Mouse (Mus musculus) ES-E14 (cell line): Measurements from ENCODE around the gene S100a2. TPM values are rescaled to one million over a fixed set of nuclear protein-coding genes. Genes with fewer than 3 reads are reported as not detected.

ENCODE experiments used
- DNase-seq: peaks from one replicate; pipeline ENCODE4 v3.0.0-alpha.2; 2013; ENCODE audit warnings: low read depth, low spot score
- H3K27ac ChIP-seq: 2 replicates; pipeline ENCODE4 v1.5.1; 2012; ENCODE audit warnings: low read depth, mild to moderate bottlenecking, low read length, moderate library complexity, mixed read lengths; ENCODE audit not compliant: poor library complexity, insufficient read depth, severe bottlenecking
- H3K36me3 ChIP-seq: 2 replicates; pipeline ENCODE4 v1.6.1; 2012; ENCODE audit warnings: mild to moderate bottlenecking, low read length, moderate library complexity, mixed read lengths; ENCODE audit not compliant: control insufficient read depth, poor library complexity, insufficient read depth, severe bottlenecking
- H3K4me1 ChIP-seq, 2 experiments: fragments of 150-350 bp in 1 of 2; sonication (generic) in 1 of 2; 2 replicates each; pipeline ENCODE4 v1.6.1; 2012; ENCODE audit warnings: low read length in 2 of 2, mild to moderate bottlenecking in 1 of 2, mixed read lengths in 1 of 2; ENCODE audit not compliant: control insufficient read depth in 2 of 2, insufficient read depth in 2 of 2, poor library complexity in 1 of 2
- H3K4me3 ChIP-seq, 2 experiments: fragments of 150-350 bp in 1 of 2; sonication (generic) in 1 of 2; 2 replicates each; pipeline ENCODE4 v1.5.1; 2012; ENCODE audit warnings: low read length in 2 of 2, low read depth in 1 of 2, mild to moderate bottlenecking in 1 of 2, mixed read lengths in 1 of 2; ENCODE audit not compliant: insufficient read depth in 1 of 2, poor library complexity in 1 of 2, severe bottlenecking in 1 of 2
- H3K9ac ChIP-seq: 2 replicates; pipeline ENCODE4 v1.6.1; 2012; ENCODE audit warnings: low read depth, mild to moderate bottlenecking, low read length, mixed read lengths; ENCODE audit not compliant: poor library complexity, insufficient read depth, severe bottlenecking
- H3K9me3 ChIP-seq: fragments of 150-350 bp; sonication (generic); 2 replicates; pipeline ENCODE4 v1.6.1; 2012; ENCODE audit warnings: low read depth, mild to moderate bottlenecking, low read length; ENCODE audit not compliant: control insufficient read depth, insufficient read depth
- CHD2 ChIP-seq: IDR thresholded peaks from 2 replicates; pipeline ENCODE4 v1.6.1; 2014; ENCODE audit warnings: mild to moderate bottlenecking, low read depth, low read length, inconsistent platforms
- HCFC1 ChIP-seq: IDR thresholded peaks from 2 replicates; pipeline ENCODE4 v1.6.1; 2012; ENCODE audit warnings: low read length, inconsistent platforms, borderline replicate concordance; ENCODE audit not compliant: insufficient read depth
- MAFK ChIP-seq: IDR thresholded peaks from 2 replicates; pipeline ENCODE4 v1.6.1; 2014; ENCODE audit warnings: mild to moderate bottlenecking, low read depth, low read length, inconsistent platforms; ENCODE audit not compliant: insufficient read depth
- ZC3H11A ChIP-seq: IDR thresholded peaks from 2 replicates; pipeline ENCODE4 v1.6.1; 2012; ENCODE audit warnings: low read depth, mild to moderate bottlenecking, inconsistent platforms, low read length, borderline replicate concordance
- ZNF384 ChIP-seq: IDR thresholded peaks from 2 replicates; pipeline ENCODE4 v1.6.1; 2012; ENCODE audit warnings: low read depth, low read length, inconsistent platforms
- in situ Hi-C, 2 experiments: fragments of 600-800 bp; cut with MboI; formaldehyde crosslinking; loops; one replicate each; pipeline ENCODE4 v1.15.1; 2025; ENCODE audit warnings: low sequenced_read_pairs in 2 of 2, inconsistent platforms in 1 of 2; ENCODE audit not compliant: unreplicated experiment in 2 of 2
- total RNA-seq: library from RNA; depleted of rRNA; stranded (reverse); fragments of 300-350 nt; gene quantifications from 2 replicates; pipeline ENCODE4 v1.2.3, GENCODE M21; 2012

S100a2 gene
- total RNA-seq, 1 experiment: not detected

DNA sequence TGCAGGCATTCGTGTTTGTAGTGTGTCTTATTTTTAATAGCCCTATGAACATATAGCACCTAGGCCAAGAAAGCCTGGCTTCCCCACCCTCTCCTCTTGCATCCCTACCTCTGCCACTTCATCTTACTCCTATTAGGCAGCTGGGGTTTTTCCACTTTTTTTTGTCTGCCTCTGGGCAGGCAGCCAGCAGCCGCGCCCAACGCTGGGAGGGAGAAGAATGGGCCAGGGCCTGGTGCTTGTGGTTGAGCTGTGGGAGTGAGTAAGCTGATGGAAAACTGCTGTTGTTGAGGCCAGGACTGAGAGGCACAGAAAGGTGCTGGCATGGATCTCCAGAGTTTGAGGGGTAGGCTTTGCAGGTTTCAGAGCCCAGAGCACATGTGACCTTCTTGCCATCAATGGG is 14.4 kb downstream of the S100a2 start:
- H3K4me3 ChIP-seq: no peak overlapping the region
- no peaks in the 10 kb centered on the region for H3K36me3 ChIP-seq
- TF ChIP-seq ZC3H11A: no peak
- TF ChIP-seq ZNF384: no peak
- no peak for TF ChIP-seq CHD2
- no peak for TF ChIP-seq HCFC1
- TF ChIP-seq MAFK: no peak
- in situ Hi-C loops: no loop called here
- H3K9me3 ChIP-seq: no peaks in the 10 kb centered on the region
- H3K27ac ChIP-seq: no peak overlapping the region
- no peaks in the 10 kb centered on the region for H3K4me1 ChIP-seq
- H3K9ac ChIP-seq: no peak overlapping the region
- no peak for DNase-seq

DNA sequence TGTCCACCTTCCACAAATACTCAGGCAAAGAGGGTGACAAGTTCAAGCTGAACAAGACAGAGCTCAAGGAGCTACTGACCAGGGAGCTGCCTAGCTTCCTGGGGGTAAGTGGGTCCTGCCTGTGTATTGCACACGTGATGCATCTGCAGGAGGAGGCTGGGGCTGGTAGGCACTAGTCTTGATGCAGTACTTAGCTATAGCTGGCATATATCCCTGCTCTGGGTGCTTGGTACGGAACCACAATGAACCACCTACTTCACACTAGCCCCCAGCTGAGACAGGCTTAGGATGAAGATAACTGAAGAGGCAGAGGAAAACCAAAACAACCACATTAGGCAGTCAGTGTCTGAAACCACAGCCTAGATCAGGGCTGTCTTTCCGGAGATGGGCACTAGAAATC is 15.0 kb downstream of the S100a2 start:
- H3K4me1 ChIP-seq: no peaks in the 10 kb centered on the region
- H3K27ac ChIP-seq: no peak overlapping the region
- H3K9ac ChIP-seq: no peak overlapping the region
- DNase-seq: no peak
- H3K36me3 ChIP-seq: no peaks in the 10 kb centered on the region
- in situ Hi-C loops: no loop called here
- no peak overlapping the region for H3K4me3 ChIP-seq
- no peak for TF ChIP-seq HCFC1
- TF ChIP-seq MAFK: no peak
- no peak for TF ChIP-seq CHD2
- H3K9me3 ChIP-seq: no peaks in the 10 kb centered on the region

DNA sequence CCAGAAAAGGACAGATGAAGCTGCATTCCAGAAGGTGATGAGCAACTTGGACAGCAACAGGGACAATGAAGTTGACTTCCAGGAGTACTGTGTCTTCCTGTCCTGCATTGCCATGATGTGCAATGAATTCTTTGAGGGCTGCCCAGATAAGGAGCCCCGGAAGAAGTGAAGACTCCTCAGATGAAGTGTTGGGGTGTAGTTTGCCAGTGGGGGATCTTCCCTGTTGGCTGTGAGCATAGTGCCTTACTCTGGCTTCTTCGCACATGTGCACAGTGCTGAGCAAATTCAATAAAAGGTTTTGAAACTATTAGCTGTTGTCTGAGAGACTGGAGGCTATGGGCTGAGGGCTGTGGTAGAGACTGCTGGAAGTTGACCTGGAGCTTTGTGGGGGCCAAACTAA is 15.7 kb downstream of the S100a2 start:
- no peak overlapping the region for H3K27ac ChIP-seq
- TF ChIP-seq CHD2 (no peak), MAFK (no peak), ZNF384 (no peak), HCFC1 (no peak), ZC3H11A (no peak)
- in situ Hi-C loops: no loop called here

DNA sequence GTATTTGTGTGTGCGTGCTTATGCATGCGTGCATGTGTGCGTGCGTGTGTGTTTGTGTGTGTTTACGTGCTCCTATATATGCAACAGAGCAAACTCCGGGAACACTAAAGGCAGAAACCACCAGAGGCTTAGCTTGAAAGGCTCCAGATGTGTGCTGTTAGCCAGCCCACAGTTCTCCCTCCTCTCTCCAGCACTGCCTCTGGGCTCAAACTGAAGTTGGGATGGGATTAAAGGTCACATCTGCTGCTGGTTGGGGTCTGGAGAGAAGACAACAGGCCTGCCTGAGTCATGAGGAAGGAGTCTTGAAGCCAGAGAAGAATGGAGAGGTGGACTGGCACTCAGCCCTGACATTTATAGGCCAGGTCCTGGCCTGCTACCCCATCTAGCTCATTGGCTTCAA is 16.1 kb downstream of the S100a2 start:
- Histone ChIP-seq H3K27ac (no peak overlapping the region), H3K4me3 (no peak overlapping the region), H3K4me1 (no peaks in the 10 kb centered on the region), H3K9me3 (no peaks in the 10 kb centered on the region), H3K9ac (no peak overlapping the region), H3K36me3 (no peaks in the 10 kb centered on the region)
- DNase-seq: no peak
- in situ Hi-C loops: no loop called here
- TF ChIP-seq ZC3H11A (no peak), HCFC1 (no peak), MAFK (no peak), CHD2 (no peak), ZNF384 (no peak)

More for the DNA sequence above, 15.7 kb downstream of the S100a2 start:
- Histone ChIP-seq H3K4me3 (no peak overlapping the region), H3K36me3 (no peaks in the 10 kb centered on the region), H3K9me3 (no peaks in the 10 kb centered on the region), H3K4me1 (no peaks in the 10 kb centered on the region), H3K9ac (no peak overlapping the region)
- no peak for DNase-seq

DNA sequence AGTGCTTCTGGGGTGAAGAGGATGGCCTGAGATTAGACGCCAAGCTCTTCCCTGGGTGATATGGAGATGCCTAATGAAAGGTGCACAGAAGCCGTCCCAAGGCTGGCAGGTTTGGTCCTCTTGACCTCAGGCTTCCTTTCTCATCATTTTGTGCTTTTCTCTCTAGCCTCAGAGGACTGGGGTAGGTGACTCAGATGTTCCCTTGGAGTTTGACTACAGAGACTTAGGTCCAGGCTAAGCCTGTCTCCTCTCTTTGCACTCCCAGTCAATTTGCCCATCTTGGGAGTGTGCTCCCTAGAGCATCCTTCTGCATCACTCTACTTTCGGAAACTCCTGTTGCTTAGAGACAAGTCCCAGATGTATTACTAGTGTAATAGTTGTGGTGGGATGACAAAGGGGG is 17.3 kb downstream of the S100a2 start:
- Histone ChIP-seq H3K9ac (no peak overlapping the region), H3K27ac (no peak overlapping the region), H3K9me3 (no peaks in the 10 kb centered on the region), H3K36me3 (no peaks in the 10 kb centered on the region), H3K4me3 (no peak overlapping the region), H3K4me1 (peaks cover 0 to 5% of the 10 kb centered on the region in 2 experiments; a peak in 1 of 4 replicates)
- in situ Hi-C loops: no loop called here
- no peak for DNase-seq
- no peak for TF ChIP-seq ZNF384
